Mouse (Mus musculus): Measurements from ENCODE around the gene Rin1. TPM values are rescaled to one million over a fixed set of nuclear protein-coding genes. Genes with fewer than 3 reads are reported as not detected.

Gene Rin1
- polyA plus RNA-seq, 1 experiment from 2014 or later, result 1.6 TPM

GRCm38 (mm10) chr19:5093481-5094242 lies 43.4 kb downstream of the Rin1 start:
- H3K27ac ChIP-seq (replicated peaks; ENCODE audit: low read depth, low read length), result peak overlapping the region; percentile 96
- peaks cover 42% of the 10 kb centered on the region for H3K36me3 ChIP-seq (ENCODE audit: control insufficient read depth, insufficient read depth, low read length)
- no peaks in the 10 kb centered on the region for H3K27me3 ChIP-seq (ENCODE audit: control insufficient read depth, insufficient read depth, low read length)
- WGBS, result 75% methylated on average over 12 of the region's 12 CpGs
- H3K4me3 ChIP-seq (replicated peaks; ENCODE audit: low read depth, low read length), result peak overlapping the region; percentile 89; the same call in 1 of the 2 replicates
- H3K4me2 ChIP-seq (ENCODE audit: low read length), result peak overlapping the region; percentile 92
- ATAC-seq (ENCODE audit: low FRiP score, low TSS enrichment), result no peak
- no peak for DNase-seq
- H3K9me3 ChIP-seq (ENCODE audit: control insufficient read depth, low read length), result no peaks in the 10 kb centered on the region
- H3K4me1 ChIP-seq (ENCODE audit: control insufficient read depth, insufficient read depth, low read length), result peaks cover 49% of the 10 kb centered on the region
- peak overlapping the region; percentile 99; the same call in 1 of the 2 replicates for H3K9ac ChIP-seq (replicated peaks; ENCODE audit: low read length)

- Histone ChIP-seq H3K4me1 (ENCODE audit: control insufficient read depth, insufficient read depth, low read length) (peaks cover 50% of the 10 kb centered on the region), H3K9ac (replicated peaks; ENCODE audit: low read length) (peak overlapping the region; percentile 99), H3K27me3 (ENCODE audit: control insufficient read depth, insufficient read depth, low read length) (no peaks in the 10 kb centered on the region), H3K4me3 (replicated peaks; ENCODE audit: low read depth, low read length) (peak overlapping the region; percentile 89), H3K36me3 (ENCODE audit: control insufficient read depth, insufficient read depth, low read length) (peaks cover 45% of the 10 kb centered on the region), H3K9me3 (ENCODE audit: control insufficient read depth, low read length) (no peaks in the 10 kb centered on the region), H3K27ac (replicated peaks; ENCODE audit: low read depth, low read length) (peak overlapping the region; percentile 96), H3K4me2 (ENCODE audit: low read length) (peak overlapping the region; percentile 92)
- DNase-seq (peak; percentile 98), ATAC-seq (ENCODE audit: low FRiP score, low TSS enrichment) (peak; percentile 76)
- whole genome bisulfite sequencing, result under 1% methylated on average over 21 of the region's 21 CpGs
Measured at GRCm38 (mm10) chr19:5094243-5094632, 44.0 kb downstream of the Rin1 start.

GRCm38 (mm10) chr19:5094746-5095417 lies 44.6 kb downstream of the Rin1 start:
- peak; percentile 41 for DNase-seq
- Histone ChIP-seq H3K9me3 (ENCODE audit: control insufficient read depth, low read length) (no peaks in the 10 kb centered on the region), H3K9ac (replicated peaks; ENCODE audit: low read length) (peak overlapping the region; percentile 99), H3K4me3 (replicated peaks; ENCODE audit: low read depth, low read length) (peak overlapping the region; percentile 89), H3K36me3 (ENCODE audit: control insufficient read depth, insufficient read depth, low read length) (peaks cover 48% of the 10 kb centered on the region), H3K27ac (replicated peaks; ENCODE audit: low read depth, low read length) (peak overlapping the region; percentile 96), H3K4me1 (ENCODE audit: control insufficient read depth, insufficient read depth, low read length) (peaks cover 53% of the 10 kb centered on the region), H3K27me3 (ENCODE audit: control insufficient read depth, insufficient read depth, low read length) (no peaks in the 10 kb centered on the region), H3K4me2 (ENCODE audit: low read length) (peak overlapping the region; percentile 92)
- 25% methylated on average over 11 of the region's 11 CpGs for WGBS
- ATAC-seq (ENCODE audit: low FRiP score, low TSS enrichment), result 0 out of 2 replicates have a peak, but pooled peaks have one; percentile 37

- Histone ChIP-seq H3K4me3 (replicated peaks; ENCODE audit: low read depth, low read length) (peak overlapping the region; percentile 89), H3K27ac (replicated peaks; ENCODE audit: low read depth, low read length) (peak overlapping the region; percentile 96), H3K27me3 (ENCODE audit: control insufficient read depth, insufficient read depth, low read length) (no peaks in the 10 kb centered on the region), H3K4me2 (ENCODE audit: low read length) (peak overlapping the region; percentile 92), H3K36me3 (ENCODE audit: control insufficient read depth, insufficient read depth, low read length) (peaks cover 49% of the 10 kb centered on the region), H3K9ac (replicated peaks; ENCODE audit: low read length) (peak overlapping the region; percentile 99), H3K9me3 (ENCODE audit: control insufficient read depth, low read length) (no peaks in the 10 kb centered on the region), H3K4me1 (ENCODE audit: control insufficient read depth, insufficient read depth, low read length) (peaks cover 53% of the 10 kb centered on the region)
- WGBS, result 8% methylated on average over 9 of the region's 9 CpGs
- DNase-seq (peak; percentile 45), ATAC-seq (ENCODE audit: low FRiP score, low TSS enrichment) (no peak)
Measured at GRCm38 (mm10) chr19:5095887-5096474, 45.7 kb downstream of the Rin1 start.

- Histone ChIP-seq H3K9ac (replicated peaks; ENCODE audit: low read length) (peak overlapping the region; percentile 99), H3K4me2 (ENCODE audit: low read length) (peak overlapping the region; percentile 92), H3K4me3 (replicated peaks; ENCODE audit: low read depth, low read length) (peak overlapping the region; percentile 89), H3K36me3 (ENCODE audit: control insufficient read depth, insufficient read depth, low read length) (peaks cover 49% of the 10 kb centered on the region), H3K9me3 (ENCODE audit: control insufficient read depth, low read length) (no peaks in the 10 kb centered on the region), H3K4me1 (ENCODE audit: control insufficient read depth, insufficient read depth, low read length) (peaks cover 53% of the 10 kb centered on the region), H3K27ac (replicated peaks; ENCODE audit: low read depth, low read length) (peak overlapping the region; percentile 96), H3K27me3 (ENCODE audit: control insufficient read depth, insufficient read depth, low read length) (no peaks in the 10 kb centered on the region)
- ATAC-seq (ENCODE audit: low FRiP score, low TSS enrichment) (peak; percentile 31), DNase-seq (peak; percentile 82)
- WGBS, result 2% methylated on average over 29 of the region's 31 CpGs
Measured at GRCm38 (mm10) chr19:5097521-5098362, 47.5 kb downstream of the Rin1 start.

GRCm38 (mm10) chr19:5098363-5099143 lies 48.3 kb downstream of the Rin1 start, which contains the start of gene Cnih2:
Gene Cnih2 (minus strand): TSS chr19:5098521.
- DNase-seq (peak; percentile 92), ATAC-seq (ENCODE audit: low FRiP score, low TSS enrichment) (peak; percentile 65)
- no peaks in the 10 kb centered on the region for H3K9me3 ChIP-seq (ENCODE audit: control insufficient read depth, low read length)
- peak within 1 kb of the TSS; percentile 89 for H3K4me3 ChIP-seq (replicated peaks; ENCODE audit: low read depth, low read length)
- H3K4me2 ChIP-seq (ENCODE audit: low read length), result peak within 1 kb of the TSS; percentile 92
- peak within 1 kb of the TSS; percentile 96 for H3K27ac ChIP-seq (replicated peaks; ENCODE audit: low read depth, low read length)
- H3K4me1 ChIP-seq (ENCODE audit: control insufficient read depth, insufficient read depth, low read length), result peaks cover 53% of the 10 kb centered on the region
- WGBS, result under 1% methylated on average over 44 of the region's 48 CpGs
- H3K27me3 ChIP-seq (ENCODE audit: control insufficient read depth, insufficient read depth, low read length), result no peaks in the 10 kb centered on the region
- peak within 1 kb of the TSS; percentile 99 for H3K9ac ChIP-seq (replicated peaks; ENCODE audit: low read length)
- peaks cover 50% of the 10 kb centered on the region for H3K36me3 ChIP-seq (ENCODE audit: control insufficient read depth, insufficient read depth, low read length)

GRCm38 (mm10) chr19:5106074-5106473 lies 55.8 kb downstream of the Rin1 start:
- Histone ChIP-seq H3K4me3 (replicated peaks; ENCODE audit: low read depth, low read length) (peak overlapping the region; percentile 76), H3K27ac (replicated peaks; ENCODE audit: low read depth, low read length) (peak overlapping the region; percentile 98), H3K4me2 (ENCODE audit: low read length) (peak overlapping the region; percentile 96), H3K36me3 (ENCODE audit: control insufficient read depth, insufficient read depth, low read length) (peaks cover 76% of the 10 kb centered on the region), H3K27me3 (ENCODE audit: control insufficient read depth, insufficient read depth, low read length) (no peaks in the 10 kb centered on the region), H3K9ac (replicated peaks; ENCODE audit: low read length) (peak overlapping the region; percentile 88), H3K4me1 (ENCODE audit: control insufficient read depth, insufficient read depth, low read length) (peaks cover 9% of the 10 kb centered on the region), H3K9me3 (ENCODE audit: control insufficient read depth, low read length) (no peaks in the 10 kb centered on the region)
- 20% methylated on average over 9 of the region's 9 CpGs for WGBS
- ATAC-seq (ENCODE audit: low FRiP score, low TSS enrichment) (no peak), DNase-seq (no peak)
